Mouse (Mus musculus) olfactory bulb, adult 2 months (tissue): ENCODE measurements around the gene Bag2.

ENCODE experiments used
- CTCF ChIP-seq: fragments of 200-500 bp; IDR thresholded peaks from 2 replicates; pipeline ENCODE4 v1.5.1; 2012; ENCODE audit warnings: low read depth, mild to moderate bottlenecking, low read length, moderate library complexity; ENCODE audit not compliant: insufficient read depth
- POLR2A ChIP-seq: fragments of 200-500 bp; IDR thresholded peaks from 2 replicates; pipeline ENCODE4 v1.6.1; 2012; ENCODE audit warnings: mild to moderate bottlenecking, low read depth, low read length, moderate library complexity; ENCODE audit not compliant: insufficient read depth

GRCm38 (mm10) chr1:33724516-33724915, 33.1 kb downstream of the Bag2 start:
- TF ChIP-seq POLR2A, result no peak
- no peak for TF ChIP-seq CTCF
